Mouse (Mus musculus) heart, adult 2 months (tissue): ENCODE results near the gene Wfikkn2.

ENCODE experiments used
- CTCF ChIP-seq: fragments of 200-600 bp; IDR thresholded peaks from 2 replicates; pipeline ENCODE4 v1.8.1; 2022; ENCODE audit warnings: antibody characterized with exemption, mild to moderate bottlenecking, moderate library complexity
- EP300 ChIP-seq: fragments of 200-500 bp; IDR thresholded peaks from 2 replicates; pipeline ENCODE4 v1.6.1; 2011; ENCODE audit warnings: low read depth, low read length, control low read depth; ENCODE audit not compliant: insufficient read depth
- POLR2A ChIP-seq: fragments of 200-500 bp; IDR thresholded peaks from 2 replicates; pipeline ENCODE4 v1.6.1; 2011; ENCODE audit warnings: mild to moderate bottlenecking, low read depth, low read length, control low read depth; ENCODE audit not compliant: insufficient read depth

DNA sequence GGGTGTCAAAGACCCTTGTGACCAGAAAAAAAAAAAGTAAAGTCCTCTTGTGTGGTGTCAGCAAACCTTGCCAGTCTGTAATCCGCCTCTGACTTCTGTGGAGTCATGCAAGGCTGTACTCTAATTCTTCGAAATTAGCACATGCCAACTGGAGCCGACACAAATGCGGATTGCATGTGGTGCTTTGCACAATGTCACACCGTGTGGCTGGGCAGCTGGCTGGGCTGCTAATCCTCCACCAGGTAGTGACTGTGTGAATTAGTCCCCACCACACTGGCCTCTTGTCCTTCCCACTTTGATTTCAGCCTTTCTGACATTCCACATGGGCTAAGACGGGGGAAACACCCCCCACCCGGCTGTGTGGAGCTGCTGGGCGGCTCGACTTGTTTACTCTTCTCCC is 6.1 kb downstream of the Wfikkn2 start:
- no peak for TF ChIP-seq CTCF
- no peak for TF ChIP-seq EP300
- TF ChIP-seq POLR2A: no peak
